Mouse (Mus musculus) olfactory bulb, adult 2 months (tissue): ENCODE measurements around the gene Emid1.

ENCODE experiments used
- CTCF ChIP-seq: fragments of 200-500 bp; IDR thresholded peaks from 2 replicates; pipeline ENCODE4 v1.5.1; 2012; ENCODE audit warnings: low read depth, mild to moderate bottlenecking, low read length, moderate library complexity; ENCODE audit not compliant: insufficient read depth
- POLR2A ChIP-seq: fragments of 200-500 bp; IDR thresholded peaks from 2 replicates; pipeline ENCODE4 v1.6.1; 2012; ENCODE audit warnings: mild to moderate bottlenecking, low read depth, low read length, moderate library complexity; ENCODE audit not compliant: insufficient read depth

- no peak for TF ChIP-seq CTCF
- no peak for TF ChIP-seq POLR2A
Measured at GRCm38 (mm10) chr11:5138642-5139041, 13.4 kb downstream of the Emid1 start.
